Mouse (Mus musculus): ENCODE measurements around the gene Bst2.
A peak's percentile ranks its signal among the peaks of the same experiment; 100 is the strongest.

Gene Bst2

GRCm38 (mm10) chr8:71519037-71519825 lies 18.0 kb downstream of the Bst2 start:
- DNase-seq (ENCODE audit: low spot score in 2 of 2), result peak; percentile 14 to 45

GRCm38 (mm10) chr8:71516786-71517185 lies 20.5 kb downstream of the Bst2 start:
- no peak for DNase-seq (ENCODE audit: low spot score in 2 of 2)

GRCm38 (mm10) chr8:71515043-71515442 lies 22.2 kb downstream of the Bst2 start:
- DNase-seq (ENCODE audit: low spot score in 2 of 2), result no peak

GRCm38 (mm10) chr8:71513018-71513754 lies 24.1 kb downstream of the Bst2 start:
- no peak for DNase-seq (ENCODE audit: low spot score in 2 of 2)

- DNase-seq (ENCODE audit: low spot score in 2 of 2), result no peak
Observed at GRCm38 (mm10) chr8:71511644-71512043, 25.6 kb downstream of the Bst2 start, which contains the start of gene Plvap. Gene Plvap (minus strand): TSS chr8:71511752.

- no peak for DNase-seq (ENCODE audit: low spot score in 2 of 2)
Observed at GRCm38 (mm10) chr8:71509316-71509715, 27.9 kb downstream of the Bst2 start.

GRCm38 (mm10) chr8:71507589-71508104 lies 29.6 kb downstream of the Bst2 start:
- DNase-seq (ENCODE audit: low spot score in 2 of 2), result no peak

GRCm38 (mm10) chr8:71505979-71506378 lies 31.3 kb downstream of the Bst2 start:
- DNase-seq (ENCODE audit: low spot score in 2 of 2), result no peak

GRCm38 (mm10) chr8:71505326-71505725 lies 31.9 kb downstream of the Bst2 start:
- no peak for DNase-seq (ENCODE audit: low spot score in 2 of 2)

- DNase-seq (ENCODE audit: low spot score in 2 of 2), result no peak
Observed at GRCm38 (mm10) chr8:71504349-71504748, 32.9 kb downstream of the Bst2 start.

GRCm38 (mm10) chr8:71498816-71499690 lies 38.2 kb downstream of the Bst2 start:
- DNase-seq (ENCODE audit: low spot score in 2 of 2), result no peak

GRCm38 (mm10) chr8:71497881-71498501 lies 39.3 kb downstream of the Bst2 start:
- DNase-seq (ENCODE audit: low spot score in 2 of 2), result no peak

- DNase-seq (ENCODE audit: low spot score in 2 of 2), result no peak
Observed at GRCm38 (mm10) chr8:71497077-71497645, 40.1 kb downstream of the Bst2 start.

- no peak for DNase-seq (ENCODE audit: low spot score in 2 of 2)
Observed at GRCm38 (mm10) chr8:71496481-71496880, 40.8 kb downstream of the Bst2 start.

- DNase-seq (ENCODE audit: low spot score in 2 of 2), result no peak
Observed at GRCm38 (mm10) chr8:71495811-71496210, 41.4 kb downstream of the Bst2 start.

GRCm38 (mm10) chr8:71495039-71495438 lies 42.2 kb downstream of the Bst2 start:
- peak; percentile 64 to 82 for DNase-seq (ENCODE audit: low spot score in 2 of 2)

- DNase-seq (ENCODE audit: low spot score in 2 of 2), result peak; percentile 87 to 89
Observed at GRCm38 (mm10) chr8:71488454-71488853, 48.8 kb downstream of the Bst2 start.

- DNase-seq (ENCODE audit: low spot score in 2 of 2), result peak; percentile 62 to 79
Observed at GRCm38 (mm10) chr8:71487691-71488445, 49.4 kb downstream of the Bst2 start, which contains the start of gene Gtpbp3. Gene Gtpbp3 (plus strand): TSS chr8:71488103.

- no peak for DNase-seq (ENCODE audit: low spot score in 2 of 2)
Observed at GRCm38 (mm10) chr8:71486136-71486529, 51.1 kb downstream of the Bst2 start.

Data from natural killer cell, adult 2 months (primary cell).